Mouse (Mus musculus): ENCODE measurements around the gene Aip.
"Not testable (repeated sequence)": the region's sequence is repeated elsewhere in the genome, so short reads cannot be mapped to it uniquely, and the experiment has no call there.

DNA sequence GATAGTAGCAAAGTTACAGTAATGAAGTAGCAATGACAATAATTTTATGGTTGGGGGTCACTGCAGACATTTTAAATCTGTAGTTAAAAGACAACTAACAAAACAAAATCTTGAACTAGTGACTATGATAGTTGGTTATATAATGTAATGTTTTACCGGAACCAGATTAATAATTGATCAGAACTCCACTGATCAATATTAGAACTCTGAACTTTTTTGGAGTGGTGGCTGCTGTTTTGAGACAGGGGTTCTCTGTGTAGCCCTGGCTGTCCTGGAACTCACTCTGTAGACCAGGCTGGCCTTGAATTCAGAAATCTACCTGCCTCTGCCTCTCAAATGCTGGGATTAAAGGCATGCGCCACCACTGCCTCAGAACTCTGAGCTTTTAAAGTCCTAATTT, 57.4 kb downstream of the Aip start:
- not testable (repeated sequence) for TF ChIP-seq ZNF384 (IDR thresholded peaks at IDR 0.05; ENCODE audit: low read depth, low read length); ZC3H11A (IDR thresholded peaks at IDR 0.05; ENCODE audit: borderline replicate concordance, low read depth, low read length)
